Mouse (Mus musculus): Measurements from ENCODE around the gene Ndufa3.

Gene Ndufa3

DNA sequence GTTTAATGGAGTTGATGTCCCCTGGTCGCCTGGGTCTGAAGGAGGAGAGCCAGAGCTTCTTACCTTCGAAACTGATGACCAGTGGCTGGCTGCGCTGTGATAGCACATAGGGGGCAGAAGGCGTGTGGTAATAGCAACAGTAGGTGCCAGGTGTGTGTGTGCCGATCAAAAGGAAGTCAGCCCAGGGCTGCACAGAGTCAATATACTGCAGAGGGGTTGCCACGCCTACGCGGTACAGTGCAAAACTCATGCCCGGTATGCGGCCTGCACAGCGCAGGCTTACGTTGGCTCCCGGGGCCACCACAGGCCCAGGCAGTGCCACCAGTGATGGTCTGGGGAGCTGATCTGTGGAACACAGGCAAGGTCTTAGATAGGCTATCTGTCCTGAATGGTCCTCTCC, 6.2 kb upstream of the Ndufa3 start:
- DNase-seq: no peak

DNA sequence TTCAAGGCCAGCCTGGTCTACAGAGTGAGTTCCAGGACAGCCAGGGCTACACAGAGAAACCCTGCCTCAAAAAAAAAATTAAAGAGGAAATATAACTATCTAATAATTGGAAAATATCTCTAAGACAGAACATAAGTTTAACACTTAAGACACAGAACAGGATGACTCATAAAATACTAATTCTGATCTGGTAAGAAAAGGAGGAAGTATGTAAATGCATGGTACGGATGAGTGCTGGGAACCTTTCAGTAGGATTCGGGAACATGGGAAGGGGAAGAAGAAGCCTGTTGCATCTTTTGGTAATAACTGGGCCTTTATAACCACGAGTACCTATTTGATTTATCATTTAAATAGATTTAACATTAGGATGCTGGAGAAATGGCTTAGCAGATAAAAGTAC, 3.2 kb upstream of the Ndufa3 start:
- no peak for DNase-seq

DNA sequence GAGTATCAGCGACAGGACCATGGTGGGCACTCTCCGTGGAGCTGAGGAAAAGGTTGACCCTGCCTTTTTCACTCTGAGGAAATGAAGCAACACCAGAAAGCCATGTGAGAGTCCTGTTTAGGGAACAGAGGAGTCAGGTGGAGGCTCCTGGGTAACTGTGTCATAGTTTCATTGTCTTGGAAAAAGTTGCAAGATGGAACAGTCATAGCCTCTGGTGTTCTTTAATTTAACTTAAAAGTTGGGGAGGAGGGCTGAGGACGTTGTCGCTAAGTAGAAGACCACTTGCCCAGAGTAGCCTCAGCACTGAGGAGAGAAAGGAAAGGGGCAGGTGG, 1.1 kb upstream of the Ndufa3 start, which contains the start of gene Oscar:
Oscar (minus strand) TSS at position 101 of the 332 bp plus-strand sequence.
- no peak for DNase-seq

DNA sequence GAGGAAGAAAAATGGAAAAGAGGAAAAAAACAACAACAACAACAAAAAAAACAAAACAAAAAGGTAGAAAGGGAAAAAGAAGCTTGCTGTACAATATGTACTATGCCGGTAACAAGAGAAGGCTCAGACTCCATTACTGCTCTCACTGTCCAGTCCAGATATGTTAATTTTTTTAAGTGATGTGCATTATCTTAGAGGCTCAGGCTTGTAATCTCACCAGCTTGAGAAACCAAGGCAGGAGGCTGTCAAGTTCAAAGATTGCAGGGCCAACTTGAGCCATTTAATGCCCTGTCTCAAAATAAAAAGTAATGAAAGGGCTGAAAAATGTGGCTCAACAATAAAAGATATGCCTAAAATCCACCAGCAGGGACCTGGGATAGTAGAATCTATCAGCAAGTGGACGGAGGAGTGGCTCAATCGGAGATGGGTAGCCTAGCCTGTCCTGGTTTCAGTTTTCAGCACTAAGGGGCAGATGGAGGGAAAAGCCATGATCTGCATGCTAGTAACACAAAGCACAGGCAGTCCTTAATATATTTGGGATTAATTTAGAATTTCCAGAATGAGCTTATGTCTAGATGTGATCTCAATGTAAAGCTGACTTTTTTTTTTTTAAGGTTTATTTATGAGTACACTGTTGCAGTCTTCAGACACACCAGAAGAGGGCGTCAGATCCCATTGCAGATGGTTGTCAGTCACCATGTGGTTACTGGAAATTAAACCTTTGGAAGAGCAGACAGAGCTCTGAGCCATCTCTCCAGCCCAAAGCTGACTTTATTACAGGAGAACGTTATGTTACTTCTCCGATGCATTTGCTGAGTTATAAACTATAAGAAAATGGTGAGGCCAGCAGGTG, 558 bp upstream of the Ndufa3 start:
- DNase-seq: peak in 1 of 2 experiments; percentile 24

DNA sequence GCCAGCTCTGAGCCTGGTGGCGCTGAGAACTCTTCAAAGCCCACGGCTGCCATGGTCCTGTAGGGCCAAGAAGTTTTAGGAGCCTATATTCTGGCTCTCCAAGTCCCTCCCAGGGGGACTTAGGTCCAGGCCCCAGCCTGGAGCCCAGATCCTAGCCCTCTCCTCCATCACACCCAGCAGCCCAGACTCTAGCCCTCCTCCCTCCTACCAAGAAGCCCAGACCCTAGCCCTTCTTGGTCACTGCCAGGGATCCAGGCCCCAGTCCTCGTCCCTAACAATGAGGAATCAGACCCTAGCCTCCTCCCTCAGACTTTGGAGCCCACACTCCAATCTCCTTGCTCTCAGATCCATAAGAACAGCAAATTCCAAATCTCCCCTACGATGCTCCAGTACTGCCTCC, 11.9 kb downstream of the Ndufa3 start:
- DNase-seq: peak in 1 of 2 experiments; percentile 14

DNA sequence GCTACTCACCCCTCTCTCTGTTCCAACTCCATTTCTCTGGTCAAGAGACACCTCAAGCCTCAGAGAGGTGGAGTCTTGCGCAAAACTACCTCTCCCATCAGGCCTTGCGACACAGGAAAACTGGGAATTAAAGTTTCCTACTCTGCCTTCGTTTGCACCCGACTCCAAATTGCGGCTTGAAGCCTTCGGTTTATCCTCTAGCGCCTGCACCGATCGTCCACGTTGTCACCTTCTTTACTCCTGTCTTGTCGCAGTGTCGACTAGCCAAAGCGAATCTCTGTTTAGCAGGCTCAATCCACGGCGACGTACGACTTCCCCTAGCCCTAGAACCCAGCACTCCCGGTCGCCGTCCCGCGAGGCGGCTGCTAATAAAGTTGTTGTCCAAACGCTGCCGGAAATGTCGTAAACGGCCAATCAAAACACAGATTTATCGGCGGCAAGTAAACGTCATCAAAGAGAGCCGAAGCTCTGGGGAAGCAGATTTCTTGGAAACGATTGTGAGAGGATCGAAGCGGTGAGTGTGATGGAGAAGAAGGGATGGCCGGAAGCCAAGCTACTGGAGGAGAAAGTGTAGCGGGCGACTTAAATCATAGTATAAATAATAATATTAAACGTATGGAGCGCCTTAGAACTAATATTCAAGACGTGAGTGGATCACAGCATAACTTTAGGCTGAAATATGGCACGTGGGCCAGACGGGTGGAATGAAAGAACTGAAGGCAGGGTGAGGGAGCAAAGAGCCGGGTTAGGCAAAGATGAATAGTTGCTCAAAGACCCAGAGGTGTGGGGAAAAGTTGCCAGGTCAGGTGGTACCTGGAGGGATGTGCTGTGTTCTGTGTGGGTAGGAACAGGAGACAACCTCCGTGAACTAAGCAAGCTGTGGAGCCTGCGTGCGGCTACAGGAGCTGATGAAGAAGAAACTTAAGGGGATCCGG, 12.6 kb downstream of the Ndufa3 start, which contains the start of the genes Tfpt and Prpf31:
Tfpt (minus strand) TSS at position 387 of the 935 bp plus-strand sequence.
Prpf31 (plus strand) TSS at position 443 of the 935 bp plus-strand sequence.
- peak; percentile 89 for DNase-seq

DNA sequence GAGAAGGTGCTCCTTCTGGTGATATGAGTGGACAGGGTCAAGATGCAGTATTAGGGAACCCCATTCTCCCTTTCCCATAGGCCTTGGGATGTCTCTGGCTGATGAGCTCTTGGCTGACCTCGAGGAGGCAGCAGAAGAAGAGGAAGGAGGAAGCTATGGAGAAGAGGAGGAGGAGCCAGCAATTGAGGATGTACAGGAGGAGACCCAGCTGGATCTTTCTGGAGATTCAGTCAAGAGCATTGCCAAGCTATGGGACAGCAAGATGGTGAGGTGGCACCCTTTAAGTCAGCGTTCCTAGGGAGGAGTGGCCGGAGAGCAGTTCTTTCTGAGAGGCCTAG, 13.3 kb downstream of the Ndufa3 start:
- DNase-seq: no peak

DNA sequence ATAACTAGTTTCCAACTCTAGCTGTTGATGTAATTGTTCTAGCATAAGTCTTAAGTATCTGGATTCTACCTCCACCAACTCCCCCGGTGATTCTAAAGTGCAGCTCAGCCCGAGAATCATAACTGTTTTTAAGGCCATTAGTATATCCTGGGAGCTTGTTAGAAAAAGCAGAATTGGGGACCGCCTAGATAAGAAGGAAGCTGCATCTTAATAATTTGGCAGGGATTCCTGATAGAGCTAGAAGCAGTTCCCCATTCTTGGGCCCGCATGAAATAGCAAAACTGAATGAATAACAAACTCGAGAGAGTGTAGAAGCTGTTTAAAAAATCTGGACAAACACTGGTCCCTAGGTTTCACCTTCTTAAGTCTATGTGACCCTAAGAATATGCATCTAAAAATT, 26.2 kb downstream of the Ndufa3 start:
- no peak for DNase-seq

DNA sequence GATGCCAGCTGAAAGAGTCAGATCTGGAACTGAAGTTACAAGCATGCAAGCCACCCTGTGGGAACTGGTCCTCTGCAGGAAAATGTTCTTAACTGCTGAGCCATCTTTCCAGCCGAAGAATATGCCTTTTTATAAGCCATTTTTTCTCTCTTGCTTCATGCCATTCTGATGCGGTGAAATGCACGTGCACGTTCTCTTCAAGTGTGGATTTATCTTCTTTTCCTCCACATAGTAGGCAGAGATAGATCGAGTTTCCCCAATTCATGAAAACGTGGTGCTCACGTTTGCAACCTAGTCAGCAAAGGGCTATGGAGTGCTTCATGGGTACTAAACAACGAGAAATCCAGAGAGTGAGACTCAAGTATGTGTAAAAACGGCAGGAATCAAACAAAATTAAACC, 26.7 kb downstream of the Ndufa3 start:
- no peak for DNase-seq

DNA sequence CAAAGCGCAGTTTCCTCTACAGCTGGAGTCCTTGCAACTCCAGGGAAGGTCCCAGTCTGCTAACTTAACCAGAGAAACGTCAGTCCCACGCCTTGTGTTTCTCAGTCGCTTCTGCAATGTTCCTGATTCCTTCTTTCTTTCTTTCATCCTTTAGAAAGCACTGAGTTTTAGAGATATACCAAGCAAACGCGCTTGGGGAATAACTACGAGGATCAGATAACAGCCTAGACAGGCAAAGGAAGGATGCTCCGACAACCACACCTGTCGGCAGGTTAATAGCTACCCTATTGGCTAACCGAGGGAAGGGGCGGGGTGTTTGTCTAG, 27.1 kb downstream of the Ndufa3 start:
- DNase-seq: peak; percentile 93 to 94

DNA sequence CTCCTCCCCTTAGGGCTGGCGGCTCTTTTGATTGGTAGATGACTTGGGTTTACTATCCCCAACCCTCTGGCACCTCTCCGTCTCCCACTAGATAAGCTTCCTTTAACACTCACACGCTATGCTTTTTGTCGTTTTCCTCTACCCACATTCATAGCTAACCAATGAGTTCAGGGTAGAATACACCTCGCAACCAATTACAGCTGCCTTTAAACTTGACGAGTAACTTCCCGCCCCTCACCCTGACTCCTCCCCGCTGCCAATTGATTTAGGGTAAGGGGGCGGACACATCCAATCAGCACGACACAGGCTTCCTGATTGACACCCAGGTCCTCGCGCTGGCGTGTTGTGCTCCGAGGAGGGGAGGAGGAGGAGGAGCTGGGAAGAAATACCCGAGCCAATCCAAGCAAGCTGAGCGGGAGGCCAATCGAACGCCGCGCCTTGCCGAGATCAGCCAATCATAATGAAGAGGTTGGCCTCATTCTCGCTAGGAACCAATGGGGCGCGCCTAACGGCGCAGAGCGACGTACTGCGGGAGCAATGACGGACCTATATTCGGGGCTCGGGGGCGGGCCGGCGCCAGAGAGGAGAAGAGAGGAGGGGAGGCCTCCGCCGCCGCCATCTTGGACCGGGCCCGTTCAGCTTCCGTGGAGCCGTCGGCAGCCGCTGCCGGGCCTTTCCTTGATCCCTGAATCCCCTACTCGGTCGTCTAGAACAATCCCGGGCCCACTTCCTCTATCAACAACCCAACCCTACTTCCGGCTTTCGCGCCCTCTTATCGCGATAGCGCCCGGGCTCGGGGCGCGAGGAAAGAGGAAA, 27.7 kb downstream of the Ndufa3 start, which contains the start of gene Cnot3:
Cnot3 (plus strand) TSS at position 597 of the 816 bp plus-strand sequence.
- DNase-seq: peak; percentile 95 to 99

DNA sequence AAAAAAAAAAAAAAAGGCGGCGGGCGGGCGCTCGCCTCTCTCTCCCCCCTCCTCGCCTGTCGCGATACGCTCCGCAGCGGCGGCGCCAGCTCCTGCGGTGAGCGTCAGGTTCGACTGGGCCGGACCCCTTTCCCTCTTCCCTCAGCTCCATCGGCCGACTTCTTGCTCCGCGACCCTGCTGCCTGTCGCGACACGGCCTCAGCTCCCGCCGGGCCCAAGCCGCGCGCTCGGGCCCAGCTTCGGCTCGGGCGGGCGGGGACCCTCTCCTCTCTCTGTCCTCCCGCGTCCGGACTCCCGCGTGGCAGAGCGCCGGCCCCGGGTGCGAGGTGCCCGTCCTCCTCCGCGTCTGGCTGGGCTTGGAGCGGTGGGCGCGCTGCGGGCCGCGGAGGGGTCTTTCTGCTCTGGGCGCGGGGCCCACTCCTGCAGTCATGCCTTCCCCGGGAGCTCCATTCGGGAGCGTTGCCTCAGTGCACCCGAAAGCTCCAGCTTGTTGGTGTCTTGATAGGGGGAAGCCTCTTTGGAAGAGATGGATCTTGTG, 28.4 kb downstream of the Ndufa3 start:
- no peak for DNase-seq

DNA sequence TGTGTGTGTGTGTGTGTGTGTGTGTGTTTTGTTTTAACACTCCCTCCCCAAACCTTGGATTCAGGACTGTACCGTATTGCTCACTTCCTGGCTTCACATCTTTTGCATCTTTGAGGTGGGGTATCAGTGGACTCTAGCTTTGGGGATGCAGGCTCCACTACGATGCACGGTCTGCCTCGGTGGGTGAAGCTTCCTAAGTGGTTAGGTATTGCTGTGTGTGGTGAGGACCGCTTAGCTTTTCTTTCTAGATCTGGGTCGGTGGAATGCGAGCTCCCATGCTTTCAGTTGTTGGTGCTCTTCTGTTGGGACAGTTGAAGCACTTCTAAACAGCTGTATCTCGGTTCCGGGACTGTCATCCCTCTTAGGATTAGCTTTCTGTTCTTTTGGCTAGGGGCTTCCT, 29.0 kb downstream of the Ndufa3 start:
- no peak for DNase-seq

DNA sequence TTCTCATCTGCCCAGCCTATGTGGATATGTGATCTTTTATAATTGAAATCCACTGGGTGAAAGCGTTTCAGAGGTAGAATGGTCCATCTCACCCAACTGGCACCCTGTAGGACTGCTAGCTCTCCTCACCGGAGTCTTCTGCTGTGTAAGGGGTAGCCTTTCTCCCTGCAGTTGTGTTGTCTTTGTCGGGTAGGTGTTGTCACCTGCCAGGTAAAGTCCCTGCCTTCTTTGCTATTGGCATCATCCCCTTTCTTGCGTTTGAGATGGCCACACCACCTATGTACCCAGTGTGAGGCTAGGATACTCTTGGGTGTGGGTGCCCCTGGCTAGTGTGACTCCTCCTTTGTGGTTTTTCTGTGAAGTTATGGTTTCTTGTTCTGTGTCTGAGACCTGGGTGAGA, 29.5 kb downstream of the Ndufa3 start:
- no peak for DNase-seq

DNA sequence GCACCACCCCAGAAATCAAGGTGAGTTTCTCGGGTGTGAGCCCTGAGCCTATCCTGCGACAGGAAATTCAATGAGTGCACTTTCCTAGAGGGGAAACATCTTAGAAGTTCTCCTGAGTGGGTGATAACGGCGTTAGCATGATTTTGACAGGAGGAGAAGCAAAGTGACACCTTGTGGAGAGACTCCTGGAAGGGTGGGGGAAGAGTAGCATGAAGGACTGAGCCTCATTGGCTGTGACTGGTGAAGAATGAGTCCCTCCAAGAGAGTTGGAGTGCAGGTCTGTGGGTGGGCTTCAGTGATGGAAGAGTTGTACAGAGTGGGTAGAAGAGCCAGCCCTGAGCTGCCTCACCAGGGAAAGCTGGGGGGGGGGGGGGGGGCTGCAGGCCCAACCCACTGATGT, 39.8 kb downstream of the Ndufa3 start:
- DNase-seq: no peak

DNA sequence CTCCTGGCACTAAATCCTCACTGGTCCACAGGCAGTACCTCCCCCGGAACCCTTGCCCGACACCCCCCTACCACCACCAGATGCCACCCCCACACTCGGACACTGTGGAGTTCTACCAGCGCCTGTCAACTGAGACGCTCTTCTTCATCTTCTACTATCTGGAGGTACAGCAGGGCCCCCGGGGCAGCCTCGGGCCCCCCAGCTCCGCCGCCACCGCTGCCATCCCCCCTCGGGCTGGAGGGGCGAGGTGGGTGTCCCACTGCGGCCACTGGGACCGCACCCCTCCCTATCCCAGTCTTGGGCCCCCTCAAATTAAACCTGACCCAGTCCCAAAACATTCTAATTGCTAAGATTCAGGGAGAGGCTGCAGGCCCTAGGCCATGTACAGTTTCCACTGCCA, 41.4 kb downstream of the Ndufa3 start:
- DNase-seq: no peak

DNA sequence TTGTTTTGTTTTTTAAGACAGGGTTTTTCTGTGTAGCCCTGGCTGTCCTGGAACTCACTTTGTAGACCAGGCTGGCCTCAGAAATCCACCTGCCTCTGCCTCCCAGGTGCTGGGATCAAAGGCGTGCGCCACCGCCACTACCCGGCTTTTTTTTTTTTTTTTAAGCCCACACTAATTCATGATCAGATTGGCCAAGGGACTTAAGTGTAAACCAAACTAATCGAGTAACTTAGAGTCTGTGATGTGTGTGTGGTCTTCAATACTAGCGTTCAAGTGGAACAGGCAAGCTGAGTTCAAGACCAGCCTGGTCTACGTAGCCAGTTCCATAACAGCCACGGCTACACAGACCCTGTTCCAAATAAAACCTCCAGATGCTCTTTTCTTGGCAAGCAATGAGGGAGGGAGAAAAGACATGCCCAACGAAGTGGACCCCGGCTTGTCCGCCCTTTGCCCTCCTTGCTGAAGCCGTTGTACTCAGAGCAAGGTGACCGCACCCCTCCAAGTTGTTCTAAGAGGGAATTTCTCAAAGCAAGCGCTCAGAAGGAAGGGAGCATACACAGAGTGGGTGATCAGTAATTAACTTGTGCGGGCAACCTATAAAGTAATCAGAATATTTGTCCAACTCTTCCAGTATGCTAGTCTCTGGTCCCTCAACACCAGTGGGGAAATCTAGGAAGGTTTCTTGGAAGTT, 47.5 kb downstream of the Ndufa3 start:
- no peak for DNase-seq

DNA sequence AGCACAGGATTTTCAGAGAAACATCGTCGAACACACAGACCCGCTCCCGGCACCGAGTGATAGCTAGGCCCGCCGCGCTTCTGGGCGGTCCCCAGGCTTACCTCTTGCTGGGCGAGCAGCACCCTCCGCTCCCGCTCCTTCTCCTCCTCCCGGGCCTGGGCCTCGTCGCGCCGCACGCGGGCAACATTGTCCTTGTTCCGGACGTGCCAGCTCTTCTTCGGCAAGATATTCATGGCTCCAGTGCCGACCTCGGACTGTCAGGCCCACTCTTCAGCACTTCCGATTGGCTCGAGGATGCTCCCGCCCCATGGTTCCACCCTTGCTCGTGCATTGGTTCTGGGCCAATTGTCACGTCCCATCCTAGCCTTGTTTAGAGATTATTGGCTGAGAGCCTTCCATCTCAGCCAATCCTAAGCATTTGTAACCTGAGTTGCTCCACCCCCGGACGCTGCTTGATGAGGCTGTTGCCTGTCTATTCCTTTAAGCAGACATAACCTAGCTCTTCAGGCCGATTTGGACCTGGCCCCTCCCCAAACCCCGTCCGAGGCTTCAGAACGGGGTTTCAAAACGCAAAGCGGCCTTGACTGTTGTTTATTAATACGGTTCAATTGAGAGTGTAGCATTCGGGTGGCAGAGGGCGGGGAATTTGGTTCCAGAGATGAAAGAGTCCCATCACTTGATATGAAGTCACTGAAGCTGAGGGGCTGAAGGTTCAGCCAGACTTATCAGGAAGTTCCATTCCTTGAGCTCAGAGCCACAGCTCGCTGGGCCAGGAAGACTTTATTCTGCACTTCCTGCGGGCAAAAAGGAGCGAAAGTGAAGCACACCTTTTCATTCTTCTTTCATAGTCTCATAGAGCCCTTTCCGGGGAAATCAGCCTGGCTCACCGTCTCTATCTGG, 48.3 kb downstream of the Ndufa3 start, which contains the start of gene Leng1:
Leng1 (minus strand) TSS at position 626 of the 900 bp plus-strand sequence.
- peak; percentile 88 to 92 for DNase-seq

DNA sequence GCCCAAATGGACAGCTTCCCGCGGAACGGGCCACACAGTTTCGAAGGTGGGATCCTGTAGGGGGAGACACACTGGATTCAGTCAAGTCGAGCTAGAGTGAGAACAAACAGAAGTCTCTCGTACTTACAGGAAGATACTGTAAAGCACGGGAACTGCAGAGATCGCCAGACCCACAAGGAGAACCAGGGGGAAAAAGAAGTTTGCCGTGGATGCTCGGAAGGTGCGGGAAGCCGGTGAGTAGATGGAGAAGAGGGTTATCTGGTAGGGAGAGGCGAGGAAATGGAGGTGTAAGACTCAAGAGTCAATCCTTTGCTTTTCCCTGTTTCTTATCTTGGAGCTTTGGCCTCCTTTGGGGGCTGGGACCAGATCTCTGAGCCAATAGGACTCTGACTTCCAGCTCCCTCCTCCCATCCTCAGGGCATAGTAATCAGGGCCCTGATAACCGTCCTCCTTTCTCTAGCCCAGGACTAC, 49.8 kb downstream of the Ndufa3 start:
- DNase-seq: no peak
